Mouse (Mus musculus): ENCODE results near the gene Slc30a6. TPM values are rescaled to one million over a fixed set of nuclear protein-coding genes. Genes with fewer than 3 reads are reported as not detected.
"Not testable (repeated sequence)": the region's sequence is repeated elsewhere in the genome, so short reads cannot be mapped to it uniquely, and the experiment has no call there.

The Slc30a6 gene
- polyA plus RNA-seq, 1 experiment: 23.6 TPM

GRCm38 (mm10) chr17:74458711-74459408 lies 63.5 kb downstream of the Slc30a6 start, which contains the start of gene Nlrc4:
Nlrc4 (minus strand) TSS chr17:74459142.
- H3K27ac ChIP-seq (ENCODE audit: insufficient read depth, low read length): no peak within 1 kb of the TSS
- H3K4me3 ChIP-seq (ENCODE audit: insufficient read depth, low read length): no peak within 1 kb of the TSS
- TF ChIP-seq POLR2A (IDR thresholded peaks at IDR 0.05; ENCODE audit: extremely low read depth, insufficient read depth, low read length): no peak
- TF ChIP-seq CTCF (IDR thresholded peaks at IDR 0.05; ENCODE audit: extremely low read depth, insufficient read depth, low read length): no peak
- no peaks in the 10 kb centered on the region for H3K4me1 ChIP-seq (ENCODE audit: control insufficient read depth, insufficient read depth, low read length)

- Histone ChIP-seq H3K27ac (ENCODE audit: insufficient read depth, low read length) (no peak overlapping the region), H3K4me1 (ENCODE audit: control insufficient read depth, insufficient read depth, low read length) (no peaks in the 10 kb centered on the region), H3K4me3 (ENCODE audit: insufficient read depth, low read length) (no peak overlapping the region)
- no peak for TF ChIP-seq POLR2A (IDR thresholded peaks at IDR 0.05; ENCODE audit: extremely low read depth, insufficient read depth, low read length)
- TF ChIP-seq CTCF (IDR thresholded peaks at IDR 0.05; ENCODE audit: extremely low read depth, insufficient read depth, low read length): no peak
These were observed 68.1 kb downstream of the Slc30a6 start for GRCm38 (mm10) chr17:74463510-74463909.

GRCm38 (mm10) chr17:74467981-74468380 lies 72.6 kb downstream of the Slc30a6 start:
- not testable (repeated sequence) for H3K27ac ChIP-seq (ENCODE audit: insufficient read depth, low read length); H3K4me3 ChIP-seq (ENCODE audit: insufficient read depth, low read length); H3K4me1 ChIP-seq (ENCODE audit: control insufficient read depth, insufficient read depth, low read length)

- H3K4me3 ChIP-seq (ENCODE audit: insufficient read depth, low read length); H3K4me1 ChIP-seq (ENCODE audit: control insufficient read depth, insufficient read depth, low read length): not testable (repeated sequence)
These were observed 74.7 kb downstream of the Slc30a6 start for GRCm38 (mm10) chr17:74470133-74470532.

More at GRCm38 (mm10) chr17:74470133-74470532, 74.7 kb downstream of the Slc30a6 start:
- not testable (repeated sequence) for H3K27ac ChIP-seq (ENCODE audit: insufficient read depth, low read length)

Other genes with a start within 250 kb of the Slc30a6 start
- 46.5 and 47.7 TPM in 2 replicates for gene Memo1, start 100.1 kb upstream of the Slc30a6 start, polyA plus RNA-seq (2012; rRNA removed)
- gene Dpy30, start 71.7 kb upstream of the Slc30a6 start, polyA plus RNA-seq (2012; rRNA removed): 69.0 and 69.4 TPM in 2 replicates
- 25.2 and 26.4 TPM in 2 replicates for gene Spast, start 56.6 kb upstream of the Slc30a6 start, polyA plus RNA-seq (2012; rRNA removed)
- 0.23 and 0.25 TPM in 2 replicates for gene Nlrc4, start 63.5 kb downstream of the Slc30a6 start, polyA plus RNA-seq (2012; rRNA removed)
- 38.8 and 46.7 TPM in 2 replicates for gene Yipf4, start 93.9 kb downstream of the Slc30a6 start, polyA plus RNA-seq (2012; rRNA removed)
- 96.1 and 98.6 TPM in 2 replicates for gene Birc6, start 132.7 kb downstream of the Slc30a6 start, polyA plus RNA-seq (2012; rRNA removed)